Mouse (Mus musculus) forebrain, embryonic 10.5 days (tissue): Measurements from ENCODE around the gene Cacna2d1. TPM values are rescaled to one million over a fixed set of nuclear protein-coding genes. Genes with fewer than 3 reads are reported as not detected.

Experiments
- DNase-seq: peaks from one replicate; pipeline ENCODE4 v3.0.0-alpha.2; 2017; ENCODE audit warnings: low spot score; ENCODE audit errors: extremely low spot score
- H3K27ac ChIP-seq: fragments of 300-500 bp; sonication (generic); 2 replicates; pipeline ENCODE4 v1.5.1; 2016; ENCODE audit warnings: mild to moderate bottlenecking
- H3K27me3 ChIP-seq: fragments of 300-500 bp; sonication (generic); 2 replicates; pipeline ENCODE4 v1.6.1; 2016; ENCODE audit warnings: mild to moderate bottlenecking; ENCODE audit not compliant: poor library complexity, severe bottlenecking
- H3K36me3 ChIP-seq: fragments of 300-500 bp; sonication (generic); replicated peaks from 2 replicates; pipeline ENCODE4 v1.6.1; 2016; ENCODE audit warnings: mild to moderate bottlenecking, moderate library complexity
- H3K4me1 ChIP-seq: fragments of 300-500 bp; sonication (generic); 2 replicates; pipeline ENCODE4 v1.6.1; 2016
- H3K4me3 ChIP-seq: fragments of 300-500 bp; sonication (generic); 2 replicates; pipeline ENCODE4 v1.5.1; 2016; ENCODE audit warnings: mild to moderate bottlenecking, moderate library complexity
- H3K9me3 ChIP-seq: fragments of 300-500 bp; sonication (generic); 2 replicates; pipeline ENCODE4 v1.6.1; 2016; ENCODE audit warnings: mild to moderate bottlenecking, moderate library complexity
- WGBS: fragments of 180-500 bp; shearing (Covaris S2); methylation state at CpG from one replicate; pipeline ENCODE4 v1.1.7; 2016; 5-methylcytosine and 5-hydroxymethylcytosine counted together
- polyA plus RNA-seq: library from polyadenylated mRNA; unstranded; fragments of >200 nt; fragmentation: Nextera tagmentation; extraction: Ambion mirVana; gene quantifications from 2 replicates; pipeline ENCODE4 v1.2.1, GENCODE M21; 2016

Gene Cacna2d1
- polyA plus RNA-seq, 1 experiment from 2014 or later: 6.4 TPM

GRCm38 (mm10) chr5:15993252-15993944 is 58.9 kb downstream of the Cacna2d1 start:
- no peak overlapping the region for H3K27ac ChIP-seq
- no peak overlapping the region for H3K4me3 ChIP-seq
- H3K9me3 ChIP-seq: no peaks in the 10 kb centered on the region
- WGBS: 42% methylated on average over 4 of the region's 4 CpGs
- peaks cover 98% of the 10 kb centered on the region for H3K27me3 ChIP-seq
- H3K4me1 ChIP-seq: peaks cover 26% of the 10 kb centered on the region
- DNase-seq: no peak
- H3K36me3 ChIP-seq: no peaks in the 10 kb centered on the region

- H3K36me3 ChIP-seq: no peaks in the 10 kb centered on the region
- 88% methylated on average over 3 of the region's 3 CpGs for WGBS
- H3K4me3 ChIP-seq: no peak overlapping the region
- H3K4me1 ChIP-seq: peaks cover 18% of the 10 kb centered on the region
- no peak for DNase-seq
- H3K27ac ChIP-seq: no peak overlapping the region
- H3K9me3 ChIP-seq: no peaks in the 10 kb centered on the region
- peaks cover 93% of the 10 kb centered on the region for H3K27me3 ChIP-seq
These were observed 62.7 kb downstream of the Cacna2d1 start for GRCm38 (mm10) chr5:15997190-15997589.

DNA sequence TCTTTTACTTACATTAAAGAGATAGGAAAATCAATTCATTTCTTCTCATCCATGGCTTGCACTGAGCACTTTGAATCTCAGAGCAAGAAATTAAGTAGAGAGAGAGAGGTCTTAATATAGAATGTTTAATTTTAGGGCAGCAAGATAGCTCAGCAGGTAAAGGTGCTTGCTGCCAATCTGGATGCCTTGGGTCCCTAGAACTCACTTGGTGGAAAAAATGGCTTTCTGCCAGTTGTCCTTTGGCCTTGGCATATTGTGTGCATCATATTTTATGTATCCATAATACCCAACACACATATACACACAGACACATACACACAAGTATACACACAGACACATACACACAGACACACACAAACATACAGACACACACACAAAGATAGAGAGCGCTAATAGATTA is 63.3 kb downstream of the Cacna2d1 start:
- no peak for DNase-seq
- H3K4me3 ChIP-seq: no peak overlapping the region
- peaks cover 87% of the 10 kb centered on the region for H3K27me3 ChIP-seq
- WGBS: 88% methylated on average over 1 of the region's 1 CpGs
- no peaks in the 10 kb centered on the region for H3K9me3 ChIP-seq
- no peaks in the 10 kb centered on the region for H3K36me3 ChIP-seq
- H3K27ac ChIP-seq: no peak overlapping the region
- H3K4me1 ChIP-seq: peaks cover 20% of the 10 kb centered on the region

- DNase-seq: no peak
- no peak overlapping the region for H3K4me3 ChIP-seq
- H3K36me3 ChIP-seq: no peaks in the 10 kb centered on the region
- 92% methylated on average over 2 of the region's 2 CpGs for WGBS
- peaks cover 79% of the 10 kb centered on the region for H3K27me3 ChIP-seq
- H3K27ac ChIP-seq: no peak overlapping the region
- peaks cover 30% of the 10 kb centered on the region for H3K4me1 ChIP-seq
- no peaks in the 10 kb centered on the region for H3K9me3 ChIP-seq
These were observed 66.4 kb downstream of the Cacna2d1 start for GRCm38 (mm10) chr5:16000917-16001316.

DNA sequence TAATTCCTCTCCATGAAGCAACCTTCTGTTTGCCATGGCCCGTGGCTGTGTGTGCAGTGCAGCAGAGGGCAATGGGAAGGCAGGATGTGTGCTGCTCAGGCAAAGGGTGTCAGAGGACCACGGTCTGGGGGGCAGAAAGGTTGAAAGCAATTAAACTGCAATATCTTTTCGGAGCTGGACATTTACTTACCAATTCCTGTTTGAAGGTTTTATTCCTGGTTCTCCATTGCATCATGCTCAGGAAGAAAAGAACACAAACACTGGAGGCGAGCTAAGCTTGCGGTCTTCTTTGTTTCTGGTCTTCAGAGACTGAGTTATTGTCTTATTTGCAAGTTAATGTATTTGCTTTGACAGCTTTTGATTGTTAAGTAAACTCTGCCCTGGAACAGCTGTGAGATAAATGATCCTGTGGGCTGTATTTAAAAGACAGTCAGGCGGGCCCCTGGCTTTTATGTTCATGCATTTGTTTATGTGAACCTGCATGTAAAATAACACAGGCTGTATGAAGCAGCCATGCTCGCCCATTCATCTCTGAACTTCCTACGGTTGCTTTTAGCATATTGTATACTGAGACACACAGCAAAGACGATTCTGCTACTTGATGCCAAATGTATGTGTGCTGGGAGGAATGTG is 68.1 kb downstream of the Cacna2d1 start:
- 0 out of 2 replicates have a peak overlapping the region, but pooled peaks have one; percentile 8 for H3K27ac ChIP-seq
- H3K4me3 ChIP-seq: no peak overlapping the region
- peak; percentile 26 for DNase-seq
- H3K27me3 ChIP-seq: peaks cover 78% of the 10 kb centered on the region
- no peaks in the 10 kb centered on the region for H3K36me3 ChIP-seq
- no peaks in the 10 kb centered on the region for H3K9me3 ChIP-seq
- 35% methylated on average over 9 of the region's 9 CpGs for WGBS
- H3K4me1 ChIP-seq: peaks cover 30% of the 10 kb centered on the region

DNA sequence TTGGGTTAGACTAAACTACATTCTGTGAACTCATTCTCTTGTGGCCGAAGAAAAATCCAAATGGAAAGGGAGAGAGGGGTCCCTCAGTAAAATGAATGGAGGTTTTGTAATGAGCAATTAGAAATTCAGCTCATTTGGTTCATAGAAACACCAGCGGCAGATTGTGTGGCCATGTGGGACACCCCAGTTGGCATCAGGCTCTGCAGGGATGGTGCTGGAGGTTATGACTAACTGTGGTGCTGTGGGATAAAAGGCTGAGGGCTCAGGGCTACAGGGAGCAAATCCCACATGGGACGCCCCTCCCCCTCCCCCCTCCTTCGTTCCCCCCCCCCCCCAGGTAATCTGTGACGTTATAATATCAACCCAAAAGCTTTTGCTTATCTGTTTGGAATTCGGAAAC is 69.8 kb downstream of the Cacna2d1 start:
- 51% methylated on average over 6 of the region's 6 CpGs for WGBS
- no peaks in the 10 kb centered on the region for H3K9me3 ChIP-seq

GRCm38 (mm10) chr5:16006964-16007363 is 72.5 kb downstream of the Cacna2d1 start:
- Histone ChIP-seq H3K36me3 (no peaks in the 10 kb centered on the region), H3K4me3 (no peak overlapping the region), H3K9me3 (no peaks in the 10 kb centered on the region), H3K27me3 (peaks cover 41% of the 10 kb centered on the region), H3K27ac (no peak overlapping the region), H3K4me1 (peaks cover 29% of the 10 kb centered on the region)
- DNase-seq: no peak
- WGBS: 85% methylated on average over 6 of the region's 6 CpGs

More for the DNA sequence above, 69.8 kb downstream of the Cacna2d1 start:
- Histone ChIP-seq H3K27ac (no peak overlapping the region), H3K27me3 (peaks cover 65% of the 10 kb centered on the region), H3K4me1 (peaks cover 30% of the 10 kb centered on the region), H3K4me3 (no peak overlapping the region), H3K36me3 (no peaks in the 10 kb centered on the region)
- DNase-seq: no peak

DNA sequence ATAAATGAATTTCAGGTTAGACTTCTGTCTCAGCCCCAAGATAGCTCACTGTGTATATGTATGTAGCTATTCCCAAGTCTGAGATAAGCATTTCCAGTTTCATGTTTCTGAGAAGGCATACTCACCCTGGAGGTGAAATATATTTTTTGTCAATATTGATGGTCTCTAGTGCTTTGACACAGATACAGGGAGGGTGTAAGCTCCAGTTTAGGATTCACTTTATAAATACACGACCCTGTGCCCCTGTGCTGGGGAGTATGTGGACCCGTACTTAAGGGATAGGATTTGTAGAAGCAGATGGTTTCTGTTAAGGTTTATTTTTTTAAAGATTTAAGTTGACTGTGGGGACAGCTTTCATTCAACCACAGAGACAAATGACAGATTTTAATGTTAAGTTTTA is 79.2 kb downstream of the Cacna2d1 start:
- no peaks in the 10 kb centered on the region for H3K36me3 ChIP-seq
- no peaks in the 10 kb centered on the region for H3K4me1 ChIP-seq
- 66% methylated on average over 2 of the region's 2 CpGs for WGBS
- H3K4me3 ChIP-seq: no peak overlapping the region
- H3K9me3 ChIP-seq: no peaks in the 10 kb centered on the region
- DNase-seq: no peak
- H3K27me3 ChIP-seq: no peaks in the 10 kb centered on the region; the same call in 1 of the 2 replicates
- H3K27ac ChIP-seq: no peak overlapping the region

DNA sequence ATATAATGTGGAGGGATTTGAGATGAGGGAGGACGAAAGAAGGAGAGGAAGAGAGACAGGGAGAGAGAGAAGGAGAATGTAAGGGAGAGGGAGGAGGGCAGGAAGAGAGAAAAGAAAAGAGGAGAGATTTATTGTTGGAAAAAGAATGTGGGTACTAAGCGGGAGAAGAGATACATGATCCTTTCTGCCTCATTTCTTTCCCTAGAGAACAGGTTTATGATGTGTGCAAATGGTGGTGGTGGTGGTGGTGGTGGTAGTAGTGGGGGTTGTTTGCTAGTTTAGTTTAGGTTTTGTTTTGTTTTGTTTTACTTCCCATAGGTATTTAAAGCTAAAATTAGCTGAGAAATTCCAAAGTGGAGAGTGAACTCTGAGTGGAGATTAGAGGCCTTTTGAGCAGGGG is 79.9 kb downstream of the Cacna2d1 start:
- DNase-seq: no peak
- H3K4me1 ChIP-seq: no peaks in the 10 kb centered on the region
- H3K9me3 ChIP-seq: no peaks in the 10 kb centered on the region
- 65% methylated on average over 2 of the region's 2 CpGs for WGBS
- H3K4me3 ChIP-seq: no peak overlapping the region
- H3K27ac ChIP-seq: no peak overlapping the region
- no peaks in the 10 kb centered on the region; the same call in 1 of the 2 replicates for H3K27me3 ChIP-seq
- no peaks in the 10 kb centered on the region for H3K36me3 ChIP-seq

DNA sequence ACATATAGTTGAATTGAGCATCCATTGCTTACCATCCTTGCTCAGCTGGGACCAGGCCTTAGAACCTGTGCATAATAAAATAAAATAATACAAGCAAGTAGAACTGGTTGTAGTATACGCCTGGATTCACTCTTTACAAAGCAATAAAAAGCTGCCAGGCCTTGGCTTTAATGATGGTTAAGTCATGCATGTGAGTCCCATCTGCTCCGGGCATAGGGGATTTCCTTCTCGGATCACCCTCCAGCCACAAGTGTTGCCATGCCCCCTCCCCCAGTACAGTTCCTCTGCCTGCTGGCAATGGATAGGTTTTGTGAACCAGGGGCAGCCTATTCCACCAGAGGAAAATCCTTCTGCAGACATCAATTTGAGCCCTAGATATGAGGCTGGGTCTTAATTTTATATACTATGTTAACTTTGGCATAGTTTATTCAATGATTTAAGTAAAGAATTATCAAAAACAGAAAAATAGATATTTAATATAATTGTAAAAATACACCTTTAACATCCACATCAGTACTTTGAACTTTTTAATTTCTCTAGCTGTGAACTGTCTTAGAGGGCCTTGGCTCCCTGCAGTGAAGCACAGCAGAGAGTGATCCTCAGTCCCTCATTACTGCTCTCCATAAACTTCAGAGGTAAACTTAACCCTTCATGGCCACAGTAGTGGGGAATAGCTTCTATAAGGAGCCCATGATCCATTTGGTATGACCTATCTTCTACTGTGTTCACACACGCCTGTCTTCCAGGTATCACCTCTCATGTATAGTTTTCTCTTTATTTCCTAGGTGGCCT is 90.3 kb downstream of the Cacna2d1 start:
- Histone ChIP-seq H3K9me3 (no peaks in the 10 kb centered on the region), H3K4me1 (peaks cover 20% of the 10 kb centered on the region), H3K27me3 (no peaks in the 10 kb centered on the region), H3K27ac (no peak overlapping the region), H3K36me3 (no peaks in the 10 kb centered on the region), H3K4me3 (no peak overlapping the region)
- 45% methylated on average over 4 of the region's 4 CpGs for WGBS
- no peak for DNase-seq

- Histone ChIP-seq H3K27me3 (no peaks in the 10 kb centered on the region), H3K36me3 (no peaks in the 10 kb centered on the region), H3K9me3 (no peaks in the 10 kb centered on the region), H3K27ac (no peak overlapping the region), H3K4me1 (peaks cover 20% of the 10 kb centered on the region), H3K4me3 (no peak overlapping the region)
- no peak for DNase-seq
- WGBS: 84% methylated on average over 6 of the region's 6 CpGs
These were observed 94.4 kb downstream of the Cacna2d1 start for GRCm38 (mm10) chr5:16028881-16029280.

GRCm38 (mm10) chr5:16029481-16029880 is 95.0 kb downstream of the Cacna2d1 start:
- Histone ChIP-seq H3K27me3 (no peaks in the 10 kb centered on the region), H3K4me3 (no peak overlapping the region), H3K27ac (no peak overlapping the region), H3K9me3 (no peaks in the 10 kb centered on the region), H3K36me3 (no peaks in the 10 kb centered on the region), H3K4me1 (peaks cover 15% of the 10 kb centered on the region)
- 45% methylated on average over 5 of the region's 5 CpGs for WGBS
- no peak for DNase-seq

- H3K9me3 ChIP-seq: no peaks in the 10 kb centered on the region
- H3K27ac ChIP-seq: no peak overlapping the region
- H3K4me3 ChIP-seq: no peak overlapping the region
- no peaks in the 10 kb centered on the region for H3K27me3 ChIP-seq
- H3K36me3 ChIP-seq: no peaks in the 10 kb centered on the region
- peaks cover 9% of the 10 kb centered on the region; the same call in 1 of the 2 replicates for H3K4me1 ChIP-seq
- WGBS: 80% methylated on average over 1 of the region's 1 CpGs
- no peak for DNase-seq
These were observed 99.1 kb downstream of the Cacna2d1 start for GRCm38 (mm10) chr5:16033569-16033968.
